Mouse (Mus musculus): ENCODE results near the gene Tmem43. TPM values are rescaled to one million over a fixed set of nuclear protein-coding genes. Genes with fewer than 3 reads are reported as not detected.

Gene Tmem43
- polyA plus RNA-seq, 1 experiment: 71.1 TPM

- H3K4me3 ChIP-seq (ENCODE audit: control insufficient read depth, insufficient read depth, low read length): no peak overlapping the region
- WGBS: 95% methylated on average over 8 of the region's 8 CpGs
- H3K36me3 ChIP-seq (ENCODE audit: control insufficient read depth, insufficient read depth, low read length): peaks cover 58% of the 10 kb centered on the region
- no peak for DNase-seq
- TF ChIP-seq CTCF (IDR thresholded peaks at IDR 0.05; ENCODE audit: borderline replicate concordance, control insufficient read depth, extremely low read depth, insufficient read depth, low read length, poor library complexity) (no peak), POLR2A (IDR thresholded peaks at IDR 0.05; ENCODE audit: control insufficient read depth, extremely low read depth, insufficient read depth, low read length, poor library complexity) (no peak)
- no peaks in the 10 kb centered on the region for H3K27me3 ChIP-seq (ENCODE audit: control insufficient read depth, insufficient read depth, low read length)
- H3K27ac ChIP-seq (ENCODE audit: control insufficient read depth, insufficient read depth, low read length): no peak overlapping the region
- peaks cover 7% of the 10 kb centered on the region for H3K4me1 ChIP-seq (replicated peaks; ENCODE audit: control insufficient read depth, insufficient read depth, low read length)
These were observed 21.0 kb downstream of the Tmem43 start for GRCm38 (mm10) chr6:91494526-91494925.

- Histone ChIP-seq H3K4me3 (ENCODE audit: control insufficient read depth, insufficient read depth, low read length) (no peak overlapping the region), H3K27me3 (ENCODE audit: control insufficient read depth, insufficient read depth, low read length) (no peaks in the 10 kb centered on the region), H3K27ac (ENCODE audit: control insufficient read depth, insufficient read depth, low read length) (no peak overlapping the region), H3K4me1 (replicated peaks; ENCODE audit: control insufficient read depth, insufficient read depth, low read length) (peaks cover 36% of the 10 kb centered on the region), H3K36me3 (ENCODE audit: control insufficient read depth, insufficient read depth, low read length) (peaks cover 64% of the 10 kb centered on the region)
- TF ChIP-seq CTCF (IDR thresholded peaks at IDR 0.05; ENCODE audit: borderline replicate concordance, control insufficient read depth, extremely low read depth, insufficient read depth, low read length, poor library complexity): no peak
- no peak for TF ChIP-seq POLR2A (IDR thresholded peaks at IDR 0.05; ENCODE audit: control insufficient read depth, extremely low read depth, insufficient read depth, low read length, poor library complexity)
- 100% methylated on average over 1 of the region's 1 CpGs for WGBS
- no peak for DNase-seq
These were observed 29.8 kb downstream of the Tmem43 start for GRCm38 (mm10) chr6:91503302-91503701.

GRCm38 (mm10) chr6:91506036-91506435 is 32.5 kb downstream of the Tmem43 start:
- peak overlapping the region; percentile 98 for H3K27ac ChIP-seq (ENCODE audit: control insufficient read depth, insufficient read depth, low read length)

GRCm38 (mm10) chr6:91508041-91508440 is 34.5 kb downstream of the Tmem43 start:
- TF ChIP-seq CTCF (IDR thresholded peaks at IDR 0.05; ENCODE audit: borderline replicate concordance, control insufficient read depth, extremely low read depth, insufficient read depth, low read length, poor library complexity): no peak
- TF ChIP-seq POLR2A (IDR thresholded peaks at IDR 0.05; ENCODE audit: control insufficient read depth, extremely low read depth, insufficient read depth, low read length, poor library complexity): no peak
- WGBS: 32% methylated on average over 3 of the region's 3 CpGs
- peak; percentile 55 for DNase-seq
- peaks cover 23% of the 10 kb centered on the region for H3K36me3 ChIP-seq (ENCODE audit: control insufficient read depth, insufficient read depth, low read length)
- no peaks in the 10 kb centered on the region for H3K27me3 ChIP-seq (ENCODE audit: control insufficient read depth, insufficient read depth, low read length)
- H3K27ac ChIP-seq (ENCODE audit: control insufficient read depth, insufficient read depth, low read length): peak overlapping the region; percentile 84
- H3K4me1 ChIP-seq (replicated peaks; ENCODE audit: control insufficient read depth, insufficient read depth, low read length): peaks cover 57% of the 10 kb centered on the region
- H3K4me3 ChIP-seq (ENCODE audit: control insufficient read depth, insufficient read depth, low read length): no peak overlapping the region

More at GRCm38 (mm10) chr6:91506036-91506435, 32.5 kb downstream of the Tmem43 start:
- Histone ChIP-seq H3K36me3 (ENCODE audit: control insufficient read depth, insufficient read depth, low read length) (peaks cover 38% of the 10 kb centered on the region), H3K4me3 (ENCODE audit: control insufficient read depth, insufficient read depth, low read length) (no peak overlapping the region), H3K4me1 (replicated peaks; ENCODE audit: control insufficient read depth, insufficient read depth, low read length) (peaks cover 57% of the 10 kb centered on the region), H3K27me3 (ENCODE audit: control insufficient read depth, insufficient read depth, low read length) (no peaks in the 10 kb centered on the region)
- DNase-seq: peak; percentile 77
- TF ChIP-seq CTCF (IDR thresholded peaks at IDR 0.05; ENCODE audit: borderline replicate concordance, control insufficient read depth, extremely low read depth, insufficient read depth, low read length, poor library complexity) (no peak), POLR2A (IDR thresholded peaks at IDR 0.05; ENCODE audit: control insufficient read depth, extremely low read depth, insufficient read depth, low read length, poor library complexity) (0 out of 2 replicates have a peak, but pooled peaks have one; percentile 13)
- WGBS: 10% methylated on average over 5 of the region's 5 CpGs

- H3K36me3 ChIP-seq (ENCODE audit: control insufficient read depth, insufficient read depth, low read length): peaks cover 10% of the 10 kb centered on the region
- TF ChIP-seq CTCF (IDR thresholded peaks at IDR 0.05; ENCODE audit: borderline replicate concordance, control insufficient read depth, extremely low read depth, insufficient read depth, low read length, poor library complexity) (peak; percentile 87; the same call in 1 of the 2 replicates), POLR2A (IDR thresholded peaks at IDR 0.05; ENCODE audit: control insufficient read depth, extremely low read depth, insufficient read depth, low read length, poor library complexity) (no peak)
- peak overlapping the region; percentile 65; the same call in 1 of the 2 replicates for H3K27ac ChIP-seq (ENCODE audit: control insufficient read depth, insufficient read depth, low read length)
- H3K4me3 ChIP-seq (ENCODE audit: control insufficient read depth, insufficient read depth, low read length): no peak overlapping the region
- peak; percentile 88 for DNase-seq
- peaks cover 57% of the 10 kb centered on the region for H3K4me1 ChIP-seq (replicated peaks; ENCODE audit: control insufficient read depth, insufficient read depth, low read length)
- H3K27me3 ChIP-seq (ENCODE audit: control insufficient read depth, insufficient read depth, low read length): no peaks in the 10 kb centered on the region
- WGBS: 42% methylated on average over 7 of the region's 7 CpGs
These were observed 35.8 kb downstream of the Tmem43 start for GRCm38 (mm10) chr6:91509326-91509725.

- Histone ChIP-seq H3K4me1 (replicated peaks; ENCODE audit: control insufficient read depth, insufficient read depth, low read length) (peaks cover 48% of the 10 kb centered on the region), H3K27me3 (ENCODE audit: control insufficient read depth, insufficient read depth, low read length) (no peaks in the 10 kb centered on the region), H3K4me3 (ENCODE audit: control insufficient read depth, insufficient read depth, low read length) (no peak overlapping the region), H3K36me3 (ENCODE audit: control insufficient read depth, insufficient read depth, low read length) (peaks cover 3% of the 10 kb centered on the region; the same call in 1 of the 2 replicates), H3K27ac (ENCODE audit: control insufficient read depth, insufficient read depth, low read length) (peak overlapping the region; percentile 43; the same call in 1 of the 2 replicates)
- DNase-seq: no peak
- no peak for TF ChIP-seq POLR2A (IDR thresholded peaks at IDR 0.05; ENCODE audit: control insufficient read depth, extremely low read depth, insufficient read depth, low read length, poor library complexity)
- no peak for TF ChIP-seq CTCF (IDR thresholded peaks at IDR 0.05; ENCODE audit: borderline replicate concordance, control insufficient read depth, extremely low read depth, insufficient read depth, low read length, poor library complexity)
- WGBS: 72% methylated on average over 10 of the region's 10 CpGs
These were observed 36.7 kb downstream of the Tmem43 start for GRCm38 (mm10) chr6:91510211-91510610.

- Histone ChIP-seq H3K36me3 (ENCODE audit: control insufficient read depth, insufficient read depth, low read length) (peaks cover 10% of the 10 kb centered on the region), H3K4me3 (ENCODE audit: control insufficient read depth, insufficient read depth, low read length) (no peak overlapping the region), H3K4me1 (replicated peaks; ENCODE audit: control insufficient read depth, insufficient read depth, low read length) (peaks cover 22% of the 10 kb centered on the region), H3K27me3 (ENCODE audit: control insufficient read depth, insufficient read depth, low read length) (no peaks in the 10 kb centered on the region), H3K27ac (ENCODE audit: control insufficient read depth, insufficient read depth, low read length) (no peak overlapping the region)
- TF ChIP-seq CTCF (IDR thresholded peaks at IDR 0.05; ENCODE audit: borderline replicate concordance, control insufficient read depth, extremely low read depth, insufficient read depth, low read length, poor library complexity): no peak
- no peak for TF ChIP-seq POLR2A (IDR thresholded peaks at IDR 0.05; ENCODE audit: control insufficient read depth, extremely low read depth, insufficient read depth, low read length, poor library complexity)
- no peak for DNase-seq
These were observed 40.6 kb downstream of the Tmem43 start for GRCm38 (mm10) chr6:91514135-91514534.

Data from thymus, adult 2 months (tissue).